Mouse (Mus musculus) cerebellum, adult 9-11 months (tissue): ENCODE data around the gene Fam43b.
A peak's percentile ranks its signal among the peaks of the same experiment; 100 is the strongest.
"Not testable (repeated sequence)": the region's sequence is repeated elsewhere in the genome, so short reads cannot be mapped to it uniquely, and the experiment has no call there.

Experiments used
- DNase-seq: peaks from one replicate; pipeline ENCODE4 v3.0.0; 2022

The Fam43b gene

DNA sequence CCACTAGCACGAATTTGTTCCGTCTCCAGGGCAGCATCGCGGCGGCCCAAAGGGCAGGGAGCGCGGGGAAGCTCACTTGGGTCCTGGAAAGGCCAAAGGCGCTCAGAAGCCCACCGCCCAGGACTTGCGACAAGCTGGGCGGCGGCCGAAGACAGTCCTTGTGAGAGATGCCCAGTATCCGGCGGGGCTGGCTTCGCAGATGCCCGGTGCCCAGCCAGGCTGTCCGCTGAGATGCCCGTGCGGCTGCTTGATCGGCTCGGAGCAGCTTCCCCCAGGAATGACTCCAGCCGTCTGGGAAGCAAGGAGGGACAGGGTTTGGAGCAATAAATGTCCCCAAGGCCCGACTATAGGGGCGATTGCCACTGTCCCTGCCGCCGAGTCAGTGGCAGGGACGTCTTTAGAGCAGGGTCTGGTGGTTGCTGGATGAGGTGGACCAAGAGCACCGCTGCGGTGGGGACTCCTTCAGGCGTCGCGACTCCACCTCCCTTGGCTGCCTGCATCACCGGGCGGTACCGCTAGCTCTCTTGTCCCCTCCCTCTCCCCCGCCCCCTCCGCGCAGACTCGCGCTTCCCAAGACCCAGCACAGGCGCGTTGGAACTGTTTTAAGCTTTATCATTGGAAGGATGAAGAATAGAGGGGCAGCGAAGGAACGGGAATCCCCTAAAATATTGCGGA, at the start of gene Fam43b:
TSS of gene Fam43b (minus strand) at position 558 of the 675 bp plus-strand sequence.
- peak; percentile 17 for DNase-seq

DNA sequence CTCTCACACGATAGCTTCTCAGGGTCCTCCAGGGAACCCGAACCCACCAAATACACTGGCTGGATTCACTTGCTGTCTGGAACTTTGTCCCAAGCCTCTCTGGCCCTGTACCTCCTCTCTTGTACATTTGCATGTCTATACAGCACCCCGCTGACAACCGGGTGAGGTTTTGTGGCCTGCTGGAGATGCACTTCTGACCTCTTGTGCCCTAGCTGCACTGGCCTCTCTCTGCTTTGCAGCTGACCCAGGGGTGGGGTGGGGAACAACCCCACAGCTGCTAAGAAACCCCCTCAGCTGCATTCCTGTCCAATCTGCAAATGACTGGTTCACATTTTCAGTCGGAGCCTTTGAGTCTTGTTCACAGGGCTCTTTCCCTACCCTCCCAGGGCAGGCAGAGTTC, 48.6 kb upstream of the Fam43b start:
- no peak for DNase-seq

DNA sequence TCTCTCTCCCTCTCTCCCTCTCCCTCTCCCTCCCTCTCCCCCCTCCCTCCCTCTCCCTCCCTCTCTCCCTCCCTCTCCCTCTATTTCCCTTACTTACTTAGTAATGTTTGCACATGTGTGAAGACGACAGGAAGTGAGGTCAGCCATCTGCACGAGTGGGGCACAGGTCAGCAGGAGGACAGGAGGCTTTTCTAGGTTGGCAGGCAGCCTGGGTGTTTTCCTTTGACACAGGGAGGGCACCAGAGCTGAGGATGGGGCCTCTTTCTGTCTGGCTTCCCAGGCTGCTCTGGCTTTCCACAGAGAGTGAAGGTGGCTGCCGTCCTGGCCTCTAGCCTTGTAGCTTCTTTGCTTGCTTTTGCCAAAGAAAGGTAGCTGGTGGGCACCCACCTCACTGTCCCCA, 43.7 kb upstream of the Fam43b start:
- no peak for DNase-seq

DNA sequence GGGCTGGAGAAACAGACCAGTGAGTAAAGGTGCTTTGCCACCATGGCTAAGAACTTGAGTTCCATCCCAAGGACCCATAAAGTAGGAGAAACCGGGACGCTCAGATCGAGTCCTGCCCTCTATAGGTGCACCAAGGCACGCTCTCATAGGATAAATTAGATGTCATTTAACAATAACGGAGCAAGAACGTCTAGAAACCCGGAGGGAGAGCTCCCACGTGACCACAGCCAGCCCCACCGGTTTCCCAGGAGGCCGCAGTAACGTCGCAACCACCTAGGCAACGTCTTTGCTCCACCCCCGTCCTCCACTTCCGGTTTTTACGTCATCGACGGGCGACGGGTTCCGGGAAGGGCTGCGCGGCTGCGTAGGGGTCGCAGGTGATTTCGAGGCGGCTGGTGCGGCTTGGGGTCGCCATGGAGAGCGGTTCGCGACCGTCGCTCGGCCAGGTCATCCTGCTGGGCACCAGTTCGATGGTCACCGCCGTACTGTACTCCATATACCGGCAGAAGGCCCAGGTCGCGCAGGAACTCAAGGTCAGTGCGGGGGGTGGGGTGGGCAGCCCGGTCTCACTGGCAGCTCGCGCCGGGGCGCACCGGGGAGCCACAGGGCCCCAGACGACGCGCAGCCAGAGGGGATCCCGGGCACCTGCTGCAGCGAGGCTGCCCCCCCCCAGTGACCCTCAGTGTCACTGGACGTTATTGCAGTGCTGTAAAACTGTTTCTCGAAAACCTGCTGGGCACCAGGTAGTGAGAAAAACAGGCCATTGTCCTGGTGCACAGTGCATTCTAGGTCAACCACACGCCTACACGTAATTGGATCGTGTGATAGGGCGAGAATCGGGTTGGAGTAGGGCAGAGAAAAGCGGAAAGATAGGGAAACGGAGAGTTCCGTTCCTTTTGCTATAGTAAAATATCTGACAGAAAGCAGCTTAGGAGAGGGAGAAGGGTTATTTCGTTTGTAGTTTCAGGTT, 38.3 kb upstream of the Fam43b start, which contains the start of gene Mul1:
TSS of gene Mul1 (plus strand) at position 325 of the 970 bp plus-strand sequence.
- peak; percentile 97 for DNase-seq

DNA sequence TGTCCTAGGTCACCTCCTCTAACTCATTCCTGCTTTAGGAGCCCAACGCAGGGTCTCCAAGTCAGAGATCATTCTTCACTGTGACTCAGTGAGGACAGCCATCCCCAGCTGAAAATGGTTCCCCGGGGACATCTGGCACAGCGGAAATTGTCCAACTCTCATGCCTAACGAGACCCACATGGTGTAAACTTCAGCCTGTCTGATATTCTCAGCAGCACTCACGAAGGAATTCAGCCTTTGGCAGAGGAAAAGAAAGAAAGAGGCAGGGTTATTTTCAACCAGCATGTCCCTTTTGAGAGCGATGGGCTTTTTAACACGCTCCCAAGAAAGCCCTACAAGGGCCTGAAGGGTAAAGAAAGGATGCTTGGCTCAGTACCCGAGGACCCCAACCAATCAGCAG, 35.0 kb upstream of the Fam43b start:
- DNase-seq: no peak

GRCm38 (mm10) chr4:138429778-138430177, 33.5 kb upstream of the Fam43b start:
- DNase-seq: no peak

GRCm38 (mm10) chr4:138426778-138427705, 30.7 kb upstream of the Fam43b start:
- DNase-seq: peak; percentile 82

DNA sequence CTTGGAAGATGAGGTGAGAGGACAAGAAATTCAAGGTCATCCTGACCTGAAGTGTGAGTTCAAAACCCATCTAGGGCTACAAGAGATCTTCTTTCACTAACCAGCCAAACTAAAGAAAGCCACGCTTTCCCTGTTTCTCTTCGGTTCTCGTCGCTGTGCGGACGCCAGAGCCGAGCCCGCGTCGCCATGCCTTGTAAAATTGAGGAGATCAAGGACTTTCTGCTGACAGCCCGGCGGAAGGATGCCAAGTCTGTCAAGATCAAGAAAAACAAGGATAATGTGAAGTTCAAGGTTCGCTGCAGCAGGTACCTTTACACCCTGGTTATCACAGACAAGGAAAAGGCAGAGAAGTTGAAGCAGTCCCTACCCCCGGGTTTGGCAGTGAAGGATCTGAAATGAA, 29.3 kb upstream of the Fam43b start:
- DNase-seq: not testable (repeated sequence)

GRCm38 (mm10) chr4:138425028-138425427, 28.7 kb upstream of the Fam43b start:
- DNase-seq: no peak

DNA sequence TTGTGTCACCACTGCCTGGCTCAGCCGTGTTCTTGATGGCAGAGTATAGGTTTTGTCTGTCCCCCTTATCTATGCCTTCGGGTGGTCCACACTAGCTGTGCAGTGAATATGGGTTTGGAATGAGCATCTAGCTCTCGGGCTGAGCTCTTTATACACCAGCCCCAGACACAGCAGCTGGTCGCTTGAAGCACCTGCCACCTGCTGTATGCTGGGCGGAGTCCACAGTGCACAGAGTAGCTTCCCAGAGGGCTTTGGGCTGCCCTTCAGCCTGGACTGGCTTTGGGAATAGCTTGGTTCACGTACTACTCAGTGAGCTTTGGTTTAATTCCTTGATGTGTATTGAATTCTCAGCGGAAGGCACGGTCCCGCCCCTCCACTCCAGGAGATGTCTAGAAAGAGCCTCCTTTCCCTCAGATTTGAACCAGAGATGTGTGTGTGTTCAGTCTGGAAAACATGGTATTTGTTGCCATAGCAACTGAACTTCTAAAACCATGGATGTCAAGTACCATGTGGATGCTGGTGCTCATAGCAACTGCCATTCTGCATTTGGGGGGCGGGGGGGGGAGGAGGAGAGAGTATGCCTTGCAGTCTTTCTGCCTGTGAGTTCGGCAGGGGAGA, 22.1 kb upstream of the Fam43b start:
- no peak for DNase-seq

GRCm38 (mm10) chr4:138417882-138418281, 21.6 kb upstream of the Fam43b start:
- DNase-seq: no peak

GRCm38 (mm10) chr4:138416414-138416813, 20.1 kb upstream of the Fam43b start:
- no peak for DNase-seq

DNA sequence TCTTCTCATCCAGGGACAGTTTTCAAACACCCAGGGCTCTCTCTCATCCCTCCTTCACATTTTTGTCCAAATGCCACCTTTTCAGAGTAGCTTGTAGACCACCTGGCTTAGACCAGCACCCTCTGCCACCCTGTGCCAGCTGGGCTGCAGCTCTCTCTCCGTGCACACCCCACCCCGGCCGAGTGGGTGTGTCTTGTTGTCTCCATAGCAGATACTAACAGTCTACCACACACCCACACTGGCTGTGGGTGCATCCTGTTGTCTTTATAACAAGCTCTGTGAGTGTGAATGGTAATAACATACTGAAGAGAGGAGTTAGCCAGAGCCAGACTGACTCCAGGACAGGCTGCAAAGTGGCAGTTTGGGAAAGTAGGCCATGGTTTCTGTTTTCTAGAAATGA, 19.7 kb upstream of the Fam43b start:
- no peak for DNase-seq

DNA sequence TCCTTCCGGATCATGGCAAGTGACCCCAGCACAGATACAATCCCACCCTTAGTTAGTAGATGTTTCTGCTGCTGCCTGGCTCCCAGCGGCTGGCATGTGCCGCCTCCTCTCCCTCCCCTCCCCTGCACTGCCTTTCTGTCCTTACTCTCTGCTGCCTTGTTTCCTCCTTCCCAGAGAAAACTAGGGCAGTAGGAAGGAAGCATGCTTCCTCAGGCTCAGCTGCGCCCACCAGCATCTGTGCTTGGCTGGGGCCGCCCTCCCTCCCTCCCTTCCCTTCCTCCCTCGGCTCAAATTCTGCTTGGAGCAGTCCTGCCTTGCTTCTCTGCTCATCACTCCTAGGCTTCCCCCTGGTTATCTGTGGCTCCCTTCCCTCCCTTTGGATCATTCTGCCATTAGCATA, 18.4 kb upstream of the Fam43b start:
- no peak for DNase-seq

DNA sequence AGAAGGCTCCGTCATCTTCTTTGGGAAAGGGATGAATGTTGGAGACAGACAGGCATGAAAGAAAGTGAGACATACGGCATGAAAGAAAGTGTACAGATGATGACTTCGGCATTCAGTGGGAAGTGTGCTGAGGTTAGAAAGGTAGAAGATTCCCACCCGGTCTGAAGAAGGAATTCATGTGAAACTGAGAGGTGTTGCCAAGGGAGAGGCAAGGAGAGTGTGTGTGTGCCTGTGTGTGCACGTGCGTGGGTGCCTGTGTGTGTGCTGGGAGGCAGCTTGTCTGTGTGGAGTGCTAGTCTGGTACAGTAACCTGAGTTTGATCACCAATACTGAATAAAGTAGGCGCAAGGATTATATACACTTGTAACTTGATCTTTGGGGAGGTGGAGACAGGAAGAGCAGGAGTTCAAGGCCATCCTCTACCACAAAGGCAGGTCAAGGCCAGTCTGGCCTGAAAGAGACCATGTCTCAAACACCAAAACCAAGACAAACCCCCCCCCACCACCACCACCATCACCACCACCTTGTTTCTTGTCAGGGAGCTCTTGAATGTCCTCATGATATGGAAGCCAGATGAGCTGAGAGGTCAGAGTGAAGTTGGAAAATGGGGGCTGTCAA, 15.3 kb upstream of the Fam43b start:
- DNase-seq: no peak

DNA sequence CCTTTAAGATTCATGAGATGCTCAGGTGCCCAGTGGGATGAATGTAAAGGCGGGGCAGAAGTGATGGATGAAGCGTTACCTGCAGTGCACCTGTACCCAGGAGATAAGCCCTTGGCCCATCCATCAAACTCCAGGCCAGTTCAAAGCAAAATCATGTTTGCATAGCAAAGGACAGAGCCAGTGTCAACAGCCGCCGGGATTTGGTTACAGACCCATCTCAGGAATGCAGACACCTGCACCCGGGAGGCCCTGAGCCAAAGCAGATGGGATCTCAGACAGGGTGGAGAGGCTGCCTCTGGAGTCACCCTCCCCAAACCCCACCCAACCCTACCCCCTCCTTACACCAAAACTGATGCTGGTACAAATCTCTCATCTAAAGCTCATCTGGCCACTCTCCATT, 14.7 kb upstream of the Fam43b start:
- DNase-seq: no peak

DNA sequence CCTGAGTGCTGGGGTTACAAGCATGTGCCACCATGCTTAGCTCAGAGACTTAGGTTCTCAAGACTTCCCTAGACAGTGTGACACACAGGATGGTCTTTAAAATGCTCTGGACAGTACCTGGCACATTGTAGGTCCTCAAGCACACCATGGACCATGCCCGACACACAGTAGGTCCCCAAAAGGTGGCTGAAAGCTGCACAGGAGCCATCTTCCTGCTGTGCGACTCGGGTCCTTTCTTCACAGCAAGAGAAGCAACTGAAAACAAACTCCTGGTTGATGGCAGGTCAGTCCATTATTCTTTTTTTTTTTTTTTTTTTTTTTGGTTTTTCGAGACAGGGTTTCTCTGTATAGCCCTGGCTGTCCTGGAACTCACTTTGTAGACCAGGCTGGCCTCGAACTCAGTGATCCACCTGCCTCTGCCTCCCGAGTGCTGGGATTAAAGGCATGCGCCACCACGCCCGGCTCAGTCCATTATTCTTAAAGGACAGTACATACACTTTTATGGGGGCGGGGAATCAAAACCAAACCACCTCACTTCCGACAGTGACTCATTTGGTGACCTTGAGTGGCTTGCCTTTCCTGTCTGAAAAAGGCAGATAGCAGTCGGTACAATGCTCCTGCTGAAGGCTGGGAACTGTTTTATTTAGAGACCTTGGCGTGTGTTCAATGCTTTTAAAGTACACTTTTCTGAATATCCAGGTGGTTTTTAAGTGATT, 11.3 kb upstream of the Fam43b start:
- no peak for DNase-seq

- no peak for DNase-seq
These were observed 8.5 kb upstream of the Fam43b start for GRCm38 (mm10) chr4:138404806-138405205.

- no peak for DNase-seq
These were observed 383 bp upstream of the Fam43b start for GRCm38 (mm10) chr4:138396711-138397110.

- DNase-seq: no peak
These were observed 999 bp downstream of the Fam43b start for GRCm38 (mm10) chr4:138395087-138395970.
